Mouse (Mus musculus): ENCODE measurements around the gene Traf1. TPM values are rescaled to one million over a fixed set of nuclear protein-coding genes. Genes with fewer than 3 reads are reported as not detected.

Gene Traf1
- polyA plus RNA-seq, 1 experiment: 1.8 TPM

- no peak overlapping the region for H3K4me3 ChIP-seq (ENCODE audit: insufficient read depth, poor library complexity, severe bottlenecking)
Measured at GRCm38 (mm10) chr2:34941061-34941675, 20.4 kb downstream of the Traf1 start.

GRCm38 (mm10) chr2:34940246-34940645 lies 21.3 kb downstream of the Traf1 start:
- TF ChIP-seq MYOD1 (IDR thresholded peaks at IDR 0.05; ENCODE audit: control insufficient read depth, insufficient read length, low read depth) (no peak), USF1 (IDR thresholded peaks at IDR 0.05; ENCODE audit: low read depth) (no peak), MYOG (IDR thresholded peaks at IDR 0.05; ENCODE audit: control insufficient read depth, extremely low read depth, insufficient read length) (no peak), MAX (IDR thresholded peaks at IDR 0.05) (no peak), FOSL1 (IDR thresholded peaks at IDR 0.05; ENCODE audit: insufficient read depth, low read length, poor library complexity, severe bottlenecking) (no peak), CTCF (IDR thresholded peaks at IDR 0.05; ENCODE audit: control insufficient read depth, insufficient read depth, insufficient read length) (no peak), CEBPB (IDR thresholded peaks at IDR 0.05; ENCODE audit: low read depth) (no peak)

More at GRCm38 (mm10) chr2:34941061-34941675, 20.4 kb downstream of the Traf1 start:
- Histone ChIP-seq H3K79me2 (ENCODE audit: control insufficient read depth, insufficient read depth) (no peaks in the 10 kb centered on the region), H3K79me3 (ENCODE audit: low read depth) (no peaks in the 10 kb centered on the region), H3ac (ENCODE audit: control insufficient read depth, insufficient read length, low read depth) (no peak overlapping the region), H3K27me3 (ENCODE audit: control insufficient read depth, insufficient read depth, insufficient read length) (peaks cover 18% of the 10 kb centered on the region), H3K36me3 (ENCODE audit: control insufficient read depth, insufficient read depth) (no peaks in the 10 kb centered on the region)
- TF ChIP-seq FOSL1 (IDR thresholded peaks at IDR 0.05; ENCODE audit: insufficient read depth, low read length, poor library complexity, severe bottlenecking) (no peak), MYOD1 (IDR thresholded peaks at IDR 0.05; ENCODE audit: control insufficient read depth, insufficient read length, low read depth) (peak; percentile 31)

GRCm38 (mm10) chr2:34938269-34939208 lies 23.0 kb downstream of the Traf1 start:
- TF ChIP-seq CEBPB (IDR thresholded peaks at IDR 0.05; ENCODE audit: low read depth) (peak; percentile 38), MYOD1 (IDR thresholded peaks at IDR 0.05; ENCODE audit: control insufficient read depth, insufficient read length, low read depth) (no peak), USF1 (IDR thresholded peaks at IDR 0.05; ENCODE audit: low read depth) (peak; percentile 72)
- peaks cover 18% of the 10 kb centered on the region for H3K27me3 ChIP-seq (ENCODE audit: control insufficient read depth, insufficient read depth, insufficient read length)
- no peak overlapping the region for H3ac ChIP-seq (ENCODE audit: control insufficient read depth, insufficient read length, low read depth)
- no peaks in the 10 kb centered on the region for H3K79me2 ChIP-seq (ENCODE audit: control insufficient read depth, insufficient read depth)
- no peaks in the 10 kb centered on the region for H3K36me3 ChIP-seq (ENCODE audit: control insufficient read depth, insufficient read depth)
- H3K79me3 ChIP-seq (ENCODE audit: low read depth): no peaks in the 10 kb centered on the region
- no peak overlapping the region for H3K4me3 ChIP-seq (ENCODE audit: insufficient read depth, poor library complexity, severe bottlenecking)

More at GRCm38 (mm10) chr2:34940246-34940645, 21.3 kb downstream of the Traf1 start:
- Histone ChIP-seq H3ac (ENCODE audit: control insufficient read depth, insufficient read length, low read depth) (no peak overlapping the region), H3K36me3 (ENCODE audit: control insufficient read depth, insufficient read depth) (no peaks in the 10 kb centered on the region), H3K4me3 (ENCODE audit: insufficient read depth, poor library complexity, severe bottlenecking) (no peak overlapping the region), H3K27me3 (ENCODE audit: control insufficient read depth, insufficient read depth, insufficient read length) (peaks cover 18% of the 10 kb centered on the region), H3K79me2 (ENCODE audit: control insufficient read depth, insufficient read depth) (no peaks in the 10 kb centered on the region), H3K79me3 (ENCODE audit: low read depth) (no peaks in the 10 kb centered on the region)

GRCm38 (mm10) chr2:34937460-34937859 lies 24.1 kb downstream of the Traf1 start:
- no peak for TF ChIP-seq MAX (IDR thresholded peaks at IDR 0.05)
- no peak for TF ChIP-seq FOSL1 (IDR thresholded peaks at IDR 0.05; ENCODE audit: insufficient read depth, low read length, poor library complexity, severe bottlenecking)
- TF ChIP-seq CTCF (IDR thresholded peaks at IDR 0.05; ENCODE audit: control insufficient read depth, insufficient read depth, insufficient read length): no peak
- no peak for TF ChIP-seq USF1 (IDR thresholded peaks at IDR 0.05; ENCODE audit: low read depth)
- TF ChIP-seq MYOG (IDR thresholded peaks at IDR 0.05; ENCODE audit: control insufficient read depth, extremely low read depth, insufficient read length): no peak
- TF ChIP-seq MYOD1 (IDR thresholded peaks at IDR 0.05; ENCODE audit: control insufficient read depth, insufficient read length, low read depth): no peak
- no peak for TF ChIP-seq CEBPB (IDR thresholded peaks at IDR 0.05; ENCODE audit: low read depth)
- H3K79me3 ChIP-seq (ENCODE audit: low read depth): no peaks in the 10 kb centered on the region
- peaks cover 13% of the 10 kb centered on the region for H3K27me3 ChIP-seq (ENCODE audit: control insufficient read depth, insufficient read depth, insufficient read length)
- no peak overlapping the region for H3K4me3 ChIP-seq (ENCODE audit: insufficient read depth, poor library complexity, severe bottlenecking)
- H3K79me2 ChIP-seq (ENCODE audit: control insufficient read depth, insufficient read depth): no peaks in the 10 kb centered on the region
- no peak overlapping the region for H3ac ChIP-seq (ENCODE audit: control insufficient read depth, insufficient read length, low read depth)
- no peaks in the 10 kb centered on the region for H3K36me3 ChIP-seq (ENCODE audit: control insufficient read depth, insufficient read depth)

- TF ChIP-seq MYOG (IDR thresholded peaks at IDR 0.05; ENCODE audit: control insufficient read depth, extremely low read depth, insufficient read length): no peak
- TF ChIP-seq MYOD1 (IDR thresholded peaks at IDR 0.05; ENCODE audit: control insufficient read depth, insufficient read length, low read depth): no peak
- TF ChIP-seq CEBPB (IDR thresholded peaks at IDR 0.05; ENCODE audit: low read depth): no peak
- no peak for TF ChIP-seq FOSL1 (IDR thresholded peaks at IDR 0.05; ENCODE audit: insufficient read depth, low read length, poor library complexity, severe bottlenecking)
- TF ChIP-seq USF1 (IDR thresholded peaks at IDR 0.05; ENCODE audit: low read depth): no peak
- TF ChIP-seq CTCF (IDR thresholded peaks at IDR 0.05; ENCODE audit: control insufficient read depth, insufficient read depth, insufficient read length): no peak
- no peak for TF ChIP-seq MAX (IDR thresholded peaks at IDR 0.05)
Measured at GRCm38 (mm10) chr2:34927320-34927719, 34.3 kb downstream of the Traf1 start.

More at GRCm38 (mm10) chr2:34927320-34927719, 34.3 kb downstream of the Traf1 start:
- H3ac ChIP-seq (ENCODE audit: control insufficient read depth, insufficient read length, low read depth): no peak overlapping the region
- no peaks in the 10 kb centered on the region for H3K36me3 ChIP-seq (ENCODE audit: control insufficient read depth, insufficient read depth)
- H3K79me2 ChIP-seq (ENCODE audit: control insufficient read depth, insufficient read depth): no peaks in the 10 kb centered on the region
- H3K4me3 ChIP-seq (ENCODE audit: insufficient read depth, poor library complexity, severe bottlenecking): no peak overlapping the region
- H3K27me3 ChIP-seq (ENCODE audit: control insufficient read depth, insufficient read depth, insufficient read length): no peaks in the 10 kb centered on the region
- H3K79me3 ChIP-seq (ENCODE audit: low read depth): no peaks in the 10 kb centered on the region

Measured in C2C12 (cell line).